Mouse (Mus musculus): ENCODE measurements around the gene Hacl1.

- peak; percentile 87; the same call in 1 of the 2 replicates for TF ChIP-seq POLR2A (IDR thresholded peaks at IDR 0.05; ENCODE audit: extremely low read depth, insufficient read depth, low read length)
- no peak for TF ChIP-seq CTCF (IDR thresholded peaks at IDR 0.05; ENCODE audit: low read depth, low read length)
These were observed at the start of gene Hacl1, which contains the start of gene Btd for GRCm38 (mm10) chr14:31640890-31641505.

All from liver, adult 2 months (tissue).